Mouse (Mus musculus) liver, adult 2 months (tissue): Measurements from ENCODE around the gene Taf6l. TPM values are rescaled to one million over a fixed set of nuclear protein-coding genes. Genes with fewer than 3 reads are reported as not detected.

ENCODE experiments used
- DNase-seq: peaks from one replicate; pipeline ENCODE4 v3.0.0-alpha.2; 2011; ENCODE audit warnings: low read depth, low spot score; ENCODE audit errors: extremely low read depth
- H3K27ac ChIP-seq: fragments of 200-500 bp; replicated peaks from 2 replicates; pipeline ENCODE4 v1.5.1; 2012; ENCODE audit warnings: low read depth, mild to moderate bottlenecking, control low read depth, inconsistent platforms, low read length; ENCODE audit not compliant: insufficient read depth
- H3K27me3 ChIP-seq: fragments of 200-500 bp; 2 replicates; pipeline ENCODE4 v1.6.1; 2012; ENCODE audit warnings: mild to moderate bottlenecking, moderate library complexity, low read length, inconsistent platforms; ENCODE audit not compliant: control insufficient read depth, insufficient read depth
- H3K36me3 ChIP-seq: fragments of 200-500 bp; 2 replicates; pipeline ENCODE4 v1.6.1; 2012; ENCODE audit warnings: low read length, inconsistent platforms; ENCODE audit not compliant: control insufficient read depth, insufficient read depth
- H3K4me1 ChIP-seq: fragments of 200-500 bp; 2 replicates; pipeline ENCODE4 v1.6.1; 2011; ENCODE audit warnings: low read length; ENCODE audit not compliant: control insufficient read depth, insufficient read depth
- H3K4me3 ChIP-seq: fragments of 200-500 bp; 2 replicates; pipeline ENCODE4 v1.5.1; 2011; ENCODE audit warnings: low read depth, mild to moderate bottlenecking, control low read depth, low read length, moderate library complexity; ENCODE audit not compliant: insufficient read depth
- H3K79me2 ChIP-seq: fragments of 200-500 bp; 2 replicates; pipeline ENCODE4 v1.6.1; 2012; ENCODE audit warnings: inconsistent platforms, mild to moderate bottlenecking, low read length, moderate library complexity; ENCODE audit not compliant: control insufficient read depth, insufficient read depth
- H3K9ac ChIP-seq: fragments of 200-500 bp; 2 replicates; pipeline ENCODE4 v1.6.1; 2012; ENCODE audit warnings: low read depth, mild to moderate bottlenecking, control low read depth, inconsistent platforms, low read length
- CTCF ChIP-seq: fragments of 200-500 bp; IDR thresholded peaks from 2 replicates; pipeline ENCODE4 v1.5.1; 2011; ENCODE audit warnings: low read depth, low read length, control low read depth
- POLR2A ChIP-seq: fragments of 200-500 bp; IDR thresholded peaks from 2 replicates; pipeline ENCODE4 v1.6.1; 2011; ENCODE audit warnings: low read length, control low read depth; ENCODE audit not compliant: insufficient read depth; ENCODE audit errors: extremely low read depth
- WGBS: fragments of 180-500 bp; shearing (Covaris S2); methylation state at CpG from one replicate; pipeline ENCODE4 v1.1.7; 2018; 5-methylcytosine and 5-hydroxymethylcytosine counted together
- polyA plus RNA-seq: library from polyadenylated mRNA; depleted of rRNA; stranded (reverse); fragments of >200 nt; gene quantifications from 2 replicates; pipeline ENCODE4 v1.2.3, GENCODE M21; 2012
- total RNA-seq: library from RNA; depleted of rRNA; stranded (reverse); fragments of >200 nt; gene quantifications from 2 replicates; pipeline ENCODE4 v1.2.3, GENCODE M21; 2014

Gene Taf6l
- total and polyA plus RNA-seq, 2 experiments: 4.7 to 5.3 TPM

- no peak overlapping the region for H3K4me3 ChIP-seq
- no peak overlapping the region for H3K27ac ChIP-seq
- WGBS: 71% methylated on average over 3 of the region's 3 CpGs
- DNase-seq: no peak
- no peaks in the 10 kb centered on the region for H3K27me3 ChIP-seq
- TF ChIP-seq POLR2A (no peak), CTCF (no peak)
- peaks cover 10% of the 10 kb centered on the region; the same call in 1 of the 2 replicates for H3K79me2 ChIP-seq
- H3K36me3 ChIP-seq: peaks cover 16% of the 10 kb centered on the region
- peaks cover 13% of the 10 kb centered on the region for H3K4me1 ChIP-seq
- no peak overlapping the region for H3K9ac ChIP-seq
Measured at GRCm38 (mm10) chr19:8817001-8817400, 30.8 kb upstream of the Taf6l start.

GRCm38 (mm10) chr19:8815812-8816211, 29.6 kb upstream of the Taf6l start:
- DNase-seq: no peak
- Histone ChIP-seq H3K4me1 (peaks cover 11% of the 10 kb centered on the region), H3K27me3 (no peaks in the 10 kb centered on the region), H3K79me2 (peaks cover 8% of the 10 kb centered on the region; the same call in 1 of the 2 replicates), H3K9ac (no peak overlapping the region), H3K27ac (no peak overlapping the region), H3K4me3 (no peak overlapping the region), H3K36me3 (peaks cover 21% of the 10 kb centered on the region)
- 84% methylated on average over 11 of the region's 11 CpGs for WGBS
- TF ChIP-seq CTCF (no peak), POLR2A (no peak)

- Histone ChIP-seq H3K79me2 (no peaks in the 10 kb centered on the region), H3K27ac (no peak overlapping the region), H3K9ac (no peak overlapping the region), H3K4me1 (peaks cover 2% of the 10 kb centered on the region; the same call in 1 of the 2 replicates), H3K36me3 (peaks cover 19% of the 10 kb centered on the region), H3K4me3 (no peak overlapping the region), H3K27me3 (no peaks in the 10 kb centered on the region)
- WGBS: 86% methylated on average over 5 of the region's 5 CpGs
- no peak for TF ChIP-seq CTCF
- DNase-seq: peak; percentile 33
Measured at GRCm38 (mm10) chr19:8806810-8807209, 20.6 kb upstream of the Taf6l start.

GRCm38 (mm10) chr19:8803879-8804660, 17.9 kb upstream of the Taf6l start:
- H3K27me3 ChIP-seq: no peaks in the 10 kb centered on the region
- H3K27ac ChIP-seq: no peak overlapping the region
- TF ChIP-seq POLR2A: no peak
- TF ChIP-seq CTCF: no peak
- no peak for DNase-seq
- WGBS: 91% methylated on average over 11 of the region's 11 CpGs
- H3K9ac ChIP-seq: no peak overlapping the region
- H3K36me3 ChIP-seq: peaks cover 7% of the 10 kb centered on the region; the same call in 1 of the 2 replicates
- H3K4me1 ChIP-seq: peaks cover 3% of the 10 kb centered on the region; the same call in 1 of the 2 replicates
- no peaks in the 10 kb centered on the region for H3K79me2 ChIP-seq
- no peak overlapping the region for H3K4me3 ChIP-seq

GRCm38 (mm10) chr19:8803204-8803780, 17.1 kb upstream of the Taf6l start:
- no peak for DNase-seq
- no peak for TF ChIP-seq POLR2A
- no peak for TF ChIP-seq CTCF
- no peak overlapping the region for H3K27ac ChIP-seq
- H3K9ac ChIP-seq: no peak overlapping the region
- peaks cover 5% of the 10 kb centered on the region; the same call in 1 of the 2 replicates for H3K36me3 ChIP-seq
- no peaks in the 10 kb centered on the region for H3K27me3 ChIP-seq
- H3K4me3 ChIP-seq: no peak overlapping the region
- WGBS: 88% methylated on average over 9 of the region's 9 CpGs
- no peaks in the 10 kb centered on the region for H3K79me2 ChIP-seq
- peaks cover 3% of the 10 kb centered on the region; the same call in 1 of the 2 replicates for H3K4me1 ChIP-seq
